Mouse (Mus musculus) central nervous system, embryonic 18 days (tissue): ENCODE data around the gene Scgb2b21. TPM values are rescaled to one million over a fixed set of nuclear protein-coding genes. Genes with fewer than 3 reads are reported as not detected.

Experiments
- polyA plus RNA-seq: library from polyadenylated mRNA; depleted of rRNA; stranded (reverse); fragments of >200 nt; gene quantifications from 2 replicates; pipeline ENCODE4 v1.2.3, GENCODE M21; 2012; rRNA removed

The Scgb2b21 gene
- polyA plus RNA-seq = not detected in 2 replicates

DNA sequence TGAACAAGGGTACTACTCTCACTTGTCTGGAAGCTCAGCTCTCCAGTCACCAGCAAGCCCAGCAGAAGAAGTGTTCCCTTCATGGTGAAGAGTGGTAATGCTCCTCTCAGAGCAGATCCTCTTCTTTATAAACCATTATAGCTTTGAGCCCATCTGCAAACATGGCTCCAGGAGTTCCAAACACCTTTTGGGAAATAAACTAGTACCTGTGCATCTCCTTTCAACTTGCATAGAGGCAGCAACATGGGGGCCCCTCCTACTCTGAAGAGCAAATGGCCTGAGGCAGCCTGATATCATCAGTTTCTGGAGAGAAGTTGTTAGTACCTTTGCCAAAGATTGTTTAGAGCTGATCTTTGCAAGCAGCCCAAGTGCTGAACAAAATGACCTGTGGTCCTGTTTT lies at the start of gene Scgb2b21:
Gene Scgb2b21, minus strand, starts transcription at position 101 of the 400 bp plus-strand sequence.

Other genes starting within 250 kb of the Scgb2b21 start
- gene Scgb2b19, start 240.1 kb downstream of the Scgb2b21 start, polyA plus RNA-seq = not detected in 2 replicates
- gene Scgb1b19, start 233.2 kb downstream of the Scgb2b21 start, polyA plus RNA-seq = not detected in 2 replicates
- gene Scgb2b20, start 154.1 kb downstream of the Scgb2b21 start, polyA plus RNA-seq = not detected in 2 replicates
- not detected in 2 replicates for gene Scgb1b20, start 147.2 kb downstream of the Scgb2b21 start, polyA plus RNA-seq
- gene Scgb2b24, start 218.9 kb upstream of the Scgb2b21 start, polyA plus RNA-seq = not detected in 2 replicates
- gene Scgb1b24, start 223.3 kb upstream of the Scgb2b21 start, polyA plus RNA-seq = not detected in 2 replicates